Mouse (Mus musculus) CD8-positive naive resting alpha-beta T cell, adult 2 months (primary cell): Measurements from ENCODE around the gene Olfr1467.

Experiments
- DNase-seq, 2 experiments: peaks; one replicate each; pipeline ENCODE4 v3.0.0; 2022; ENCODE audit warnings: low read depth in 2 of 2, low spot score in 2 of 2

Olfr1467 gene

DNA sequence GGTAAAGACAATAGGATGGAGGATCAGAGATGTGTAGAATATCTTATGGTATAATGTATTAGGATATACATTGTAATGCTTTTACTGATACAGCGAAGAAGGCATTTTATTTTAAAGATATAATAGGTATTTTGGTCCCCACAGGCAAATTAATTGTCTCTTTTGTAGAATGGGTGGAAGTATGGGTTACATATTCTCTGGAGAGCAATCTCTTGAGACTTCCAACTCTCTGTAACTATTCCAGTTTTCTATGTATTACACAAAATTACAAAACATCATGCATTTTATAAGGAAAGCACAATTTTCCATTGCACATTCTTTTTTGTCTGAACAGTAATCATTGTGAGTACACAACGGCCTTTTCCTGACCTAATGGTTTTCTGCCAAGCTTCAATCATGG is at the start of gene Olfr1467:
Gene Olfr1467, plus strand, starts transcription at position 301 of the 400 bp plus-strand sequence.
- DNase-seq = no peak

DNA sequence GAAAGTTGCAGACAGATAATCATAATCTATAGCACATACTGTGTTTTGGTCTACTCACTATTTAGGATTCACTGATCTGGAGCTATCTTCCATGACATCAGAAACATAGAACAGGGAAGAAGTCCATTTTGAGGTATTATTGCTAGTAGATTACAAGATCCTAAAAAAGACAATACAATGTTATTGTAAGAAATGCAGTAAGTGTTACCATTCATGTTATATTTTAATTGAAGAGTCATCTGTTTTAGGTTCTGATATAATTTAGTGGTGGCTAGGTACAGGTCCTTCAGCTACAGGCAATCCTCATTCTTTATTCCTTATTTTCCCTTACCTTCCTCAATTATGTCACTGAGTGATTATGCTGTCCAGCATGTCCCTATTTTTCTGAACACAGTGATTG is 46.6 kb upstream of the Olfr1467 start, which contains the start of gene Olfr1465:
Gene Olfr1465, minus strand, starts transcription at position 101 of the 400 bp plus-strand sequence.
- no peak for DNase-seq

DNA sequence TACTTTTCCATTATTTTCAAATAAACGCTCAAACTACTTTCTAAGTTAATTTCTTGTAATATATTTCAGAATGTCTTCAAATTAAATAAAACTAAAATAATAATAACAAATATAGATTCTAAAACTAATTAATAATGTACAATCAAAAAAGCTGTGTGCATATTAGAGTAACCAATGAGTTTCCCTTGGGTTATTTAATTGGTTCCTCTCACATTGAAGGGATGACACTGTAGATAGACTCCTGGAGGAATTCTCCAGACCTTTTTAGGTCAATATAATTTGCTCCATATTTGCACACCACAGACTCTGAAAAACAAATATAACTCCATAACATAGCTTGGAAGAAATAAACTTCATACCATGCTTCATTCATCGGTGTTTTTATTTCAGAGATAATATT is 23.5 kb upstream of the Olfr1467 start, which contains the start of gene Olfr1466:
Gene Olfr1466, plus strand, starts transcription at position 301 of the 400 bp plus-strand sequence.
- DNase-seq = no peak

DNA sequence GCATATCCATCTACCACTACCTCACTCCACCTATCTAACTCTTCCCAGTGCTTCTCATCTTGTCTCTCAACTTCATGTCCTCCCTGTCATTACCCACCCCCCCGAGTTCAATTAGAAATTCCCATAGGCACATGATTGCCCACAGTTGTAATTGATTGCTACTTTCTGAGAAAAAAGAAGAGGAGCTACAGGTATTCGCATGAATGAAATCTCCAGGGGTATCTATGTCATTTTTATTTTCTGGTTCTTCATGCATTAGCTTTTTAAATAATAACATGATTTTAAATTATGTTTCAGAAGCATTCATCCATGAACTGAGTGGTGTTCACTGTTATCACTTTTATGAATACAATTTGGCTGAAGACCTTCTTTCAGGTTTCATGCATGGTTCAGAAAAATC is 45.5 kb downstream of the Olfr1467 start, which contains the start of gene Olfr1469:
Gene Olfr1469, plus strand, starts transcription at position 301 of the 400 bp plus-strand sequence.
- DNase-seq = no peak
